Comparison of ENCODE assay signal across 8 mouse cellular contexts in the genomic region with DNA sequence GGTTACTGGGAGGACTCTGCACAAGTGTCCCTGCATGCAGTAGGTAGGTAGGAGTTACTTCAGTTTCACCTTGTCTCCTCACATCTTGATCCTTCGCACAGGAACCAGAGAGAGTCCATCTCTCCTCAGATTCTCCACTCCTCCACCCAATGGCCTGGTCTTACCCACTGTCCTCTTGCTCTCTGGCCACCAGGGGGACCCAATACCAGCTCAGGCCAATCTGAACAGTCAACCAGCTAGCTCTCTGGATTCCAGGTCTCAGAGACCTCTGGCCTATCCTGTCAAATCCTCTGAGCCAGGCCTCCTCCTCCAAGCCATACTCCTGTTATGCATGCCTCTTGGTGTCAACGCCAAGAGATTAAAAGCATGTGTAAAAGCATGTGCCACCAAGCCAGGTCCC. TPM values are rescaled to one million over a fixed set of nuclear protein-coding genes. Genes with fewer than 3 reads are reported as not detected.
DNase-seq lines count a peak whose midpoint lies in the region; TF ChIP-seq lines count a peak whose summit lies in the region.
"Had no signal": no experiment of that assay in that cellular context is flagged by ENCODE, and none has a peak within 500 bp of the region (broad histone marks: within the 10 kb centered on the region; RNA-seq: fewer than 3 reads in every experiment).

No protein-coding gene starts in this region.

- WGBS in kidney, adult 2 months: 75% methylated on average over 2 of the region's 2 CpGs

- H3K4me3 ChIP-seq in kidney, adult 2 months (ENCODE audit: insufficient read depth, low read depth, low read length): no peak overlapping the region

- no peaks in the 10 kb centered on the region for H3K36me3 ChIP-seq in kidney, adult 2 months (ENCODE audit: control insufficient read depth, insufficient read depth, low read length)

- TF ChIP-seq POLR2A in kidney, adult 2 months (IDR thresholded peaks at IDR 0.05; ENCODE audit: low read depth, low read length): no peak

- no peak overlapping the region for H3K27ac ChIP-seq in kidney, adult 2 months (ENCODE audit: insufficient read depth, low read depth, low read length)

- TF ChIP-seq CTCF in kidney, adult 2 months (conservative IDR thresholded peaks at IDR 0.05; ENCODE audit: insufficient read depth, insufficient read length, low read depth, low read length): peak; percentile 69

- intact Hi-C loops in left cerebral cortex, postnatal 14 days (cut with DNase I): no loop called here

- no peaks in the 10 kb centered on the region for H3K4me1 ChIP-seq in kidney, adult 2 months (ENCODE audit: control insufficient read depth, insufficient read depth, low read length)

- no peaks in the 10 kb centered on the region for H3K27me3 ChIP-seq in kidney, adult 2 months (replicated peaks; ENCODE audit: control insufficient read depth, insufficient read depth, low read length)

- DNase-seq in layer of hippocampus, postnatal 10 days (ENCODE audit: low spot score in 2 of 2): peak; percentile 27 to 34
- DNase-seq in layer of hippocampus, adult 11-12 months (ENCODE audit: low spot score): no peak
- DNase-seq in MN1 (ENCODE audit: low spot score): peak; percentile 82
- DNase-seq in cerebellum, postnatal 14 days: peak; percentile 67 to 77
- DNase-seq in kidney, adult 2 months: peak; percentile 82
- peak; percentile 55 for DNase-seq in lung, postnatal 14 days
- DNase-seq in left cerebral cortex, postnatal 14 days (ENCODE audit: low spot score in 2 of 2): no peak

RNA-seq across cellular contexts. Expression of gene Telo2, which starts 6.2 kb away (rescaled TPM):
- total RNA-seq in layer of hippocampus, postnatal 10 days (2021): 10 to 100 TPM; 36.5 to 43.3 TPM
- 11.6 and 13.3 TPM in 2 replicates for polyA plus RNA-seq in kidney, adult 2 months (2012; rRNA removed)
- 10 to 100 TPM; 29.8 to 32.3 TPM for total RNA-seq in left cerebral cortex, postnatal 14 days (2021)

RNA-seq across cellular contexts. Expression of gene Ptx4, which starts 11.0 kb away (rescaled TPM):
- total RNA-seq in layer of hippocampus, postnatal 10 days (2021): 1 to 10 TPM in 1 of 2 experiments, under 1 TPM in 1; 0.89 to 1.4 TPM
- not detected in 2 replicates for polyA plus RNA-seq in kidney, adult 2 months (2012; rRNA removed)
- total RNA-seq in left cerebral cortex, postnatal 14 days (2021): 1 to 10 TPM; 1.9 to 2.3 TPM
- total RNA-seq: neutrophil, adult 5-6 weeks had no signal

RNA-seq across cellular contexts. Expression of gene Clcn7, which starts 23.6 kb away (rescaled TPM):
- 10 to 100 TPM; 40.3 to 46.5 TPM for total RNA-seq in layer of hippocampus, postnatal 10 days (2021)
- polyA plus RNA-seq in kidney, adult 2 months (2012; rRNA removed): 42.6 and 51.3 TPM in 2 replicates
- total RNA-seq in left cerebral cortex, postnatal 14 days (2021): 10 to 100 TPM; 49.7 to 52.2 TPM

RNA-seq across cellular contexts. Expression of gene Tmem204, which starts 26.2 kb away (rescaled TPM):
- total RNA-seq in layer of hippocampus, postnatal 10 days (2021): 1 to 10 TPM; 7.4 to 7.9 TPM
- polyA plus RNA-seq in kidney, adult 2 months (2012; rRNA removed): 93.4 and 100 TPM in 2 replicates
- total RNA-seq in left cerebral cortex, postnatal 14 days (2021): 10 to 100 TPM in 1 of 2 experiments, 1 to 10 TPM in 1; 9.5 to 11.9 TPM
- total RNA-seq: neutrophil, adult 5-6 weeks had no signal

RNA-seq across cellular contexts. Expression of gene Ccdc154, which starts 52.7 kb away (rescaled TPM):
- total RNA-seq in layer of hippocampus, postnatal 10 days (2021): under 1 TPM in 1 of 2 experiments, not detected in 1; 0.18 TPM
- 0.04 and 0.05 TPM in 2 replicates for polyA plus RNA-seq in kidney, adult 2 months (2012; rRNA removed)
- total RNA-seq in left cerebral cortex, postnatal 14 days (2021): under 1 TPM in 1 of 2 experiments, not detected in 1; 0.24 TPM

Comparison
In these comparisons a context has a peak if more than half of its experiments do, and no peak if none do; other contexts are left out.
1. DNase-seq: peak in layer of hippocampus, postnatal 10 days (2 of 2), MN1 (single experiment), cerebellum, postnatal 14 days (2 of 2), kidney, adult 2 months (single experiment) and lung, postnatal 14 days (single experiment); none in layer of hippocampus, adult 11-12 months (single experiment) and left cerebral cortex, postnatal 14 days (0 of 2).